Mouse (Mus musculus) embryonic facial prominence, embryonic 11.5 days (tissue): ENCODE measurements at regions not wholly inside any gene's neighbourhood (a gene's known extent, or its start where the extent isn't known, plus 50 kb on each side); places are given as distances from the start of the nearest gene placed in this dataset.

Experiments used
- ATAC-seq: fragments of 200-750 bp; cut with Nextera tagmentation; replicated peaks from 2 replicates; pipeline ENCODE4 v1.8.0; 2017; ENCODE audit warnings: low read depth; ENCODE audit not compliant: insufficient number of reproducible peaks, low FRiP score, low TSS enrichment
- DNase-seq: peaks from one replicate; pipeline ENCODE4 v3.0.0-alpha.2; 2015; ENCODE audit warnings: low spot score
- H3K27ac ChIP-seq: fragments of 300-500 bp; sonication (generic); replicated peaks from 2 replicates; pipeline ENCODE4 v1.5.1; 2014; ENCODE audit warnings: mild to moderate bottlenecking, low read depth, low read length, control low read depth
- H3K27me3 ChIP-seq: fragments of 300-500 bp; sonication (generic); 2 replicates; pipeline ENCODE4 v1.6.1; 2014; ENCODE audit warnings: mild to moderate bottlenecking, low read length, moderate library complexity, mixed read lengths; ENCODE audit not compliant: control insufficient read depth, insufficient read depth
- H3K36me3 ChIP-seq: fragments of 300-500 bp; sonication (generic); replicated peaks from 2 replicates; pipeline ENCODE4 v1.6.1; 2014; ENCODE audit warnings: low read depth, mild to moderate bottlenecking, low read length, moderate library complexity, mixed read lengths; ENCODE audit not compliant: control insufficient read depth, insufficient read depth
- H3K4me1 ChIP-seq: fragments of 300-500 bp; sonication (generic); 2 replicates; pipeline ENCODE4 v1.6.1; 2014; ENCODE audit warnings: low read length, mixed read lengths; ENCODE audit not compliant: control insufficient read depth, insufficient read depth
- H3K4me2 ChIP-seq: fragments of 300-500 bp; sonication (generic); 2 replicates; pipeline ENCODE4 v1.6.1; 2014; ENCODE audit warnings: low read depth, mild to moderate bottlenecking, control low read depth, low read length, moderate library complexity
- H3K4me3 ChIP-seq: fragments of 300-500 bp; sonication (generic); 2 replicates; pipeline ENCODE4 v1.5.1; 2014; ENCODE audit warnings: low read depth, low read length, control low read depth
- H3K9ac ChIP-seq: fragments of 300-500 bp; sonication (generic); replicated peaks from 2 replicates; pipeline ENCODE4 v1.6.1; 2014; ENCODE audit warnings: mild to moderate bottlenecking, control low read depth, low read length
- H3K9me3 ChIP-seq: fragments of 300-500 bp; sonication (generic); replicated peaks from 2 replicates; pipeline ENCODE4 v1.6.1; 2016; ENCODE audit warnings: mild to moderate bottlenecking, low read length, inconsistent platforms, mixed read lengths; ENCODE audit not compliant: control insufficient read depth
- WGBS: fragments of 180-500 bp; shearing (Covaris S2); extraction: QIAGEN DNeasy Blood & Tissue Kit; methylation state at CpG from one replicate; pipeline ENCODE4 v1.1.7; 2014; 5-methylcytosine and 5-hydroxymethylcytosine counted together

DNA sequence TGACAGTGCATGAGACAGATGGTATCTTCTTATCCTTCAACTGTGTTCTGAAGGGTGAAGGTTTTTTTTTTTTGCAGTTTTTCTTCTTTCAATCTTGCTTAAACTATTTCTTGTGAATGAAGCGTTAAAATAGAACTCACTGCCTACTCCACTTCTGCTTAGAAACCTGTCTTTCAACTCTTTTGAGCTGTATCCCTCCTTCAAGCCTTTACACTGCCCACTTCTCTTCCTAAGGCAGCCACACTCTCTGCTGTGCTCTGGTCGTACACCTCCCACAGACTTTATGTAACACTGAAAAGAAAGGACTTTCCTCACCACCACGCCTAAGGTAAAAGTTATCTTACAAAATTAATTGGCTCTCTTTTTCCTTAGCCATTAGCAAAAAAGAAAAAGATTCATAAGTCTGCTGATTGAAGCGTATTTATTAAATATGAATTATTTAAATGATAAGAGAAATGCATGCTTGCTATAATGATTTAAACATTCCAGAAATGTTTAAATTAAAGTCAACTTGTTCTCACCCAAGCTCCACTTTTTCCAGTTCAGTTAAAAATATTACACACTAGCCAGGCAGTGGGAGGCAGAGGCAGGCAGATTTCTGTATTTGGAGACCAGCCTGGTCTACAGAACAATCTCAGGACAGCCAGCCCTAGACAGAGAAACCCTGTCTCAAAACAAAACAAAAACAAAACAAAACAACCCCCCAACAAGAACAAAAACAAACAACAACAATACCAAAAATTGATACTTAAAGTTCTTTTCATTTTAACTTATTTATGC, 176.0 kb upstream of the Tom1l1 start:
- no peak overlapping the region for H3K4me2 ChIP-seq
- H3K9ac ChIP-seq: no peak overlapping the region
- H3K27ac ChIP-seq: no peak overlapping the region
- ATAC-seq (no peak), DNase-seq (no peak)
- H3K9me3 ChIP-seq: no peaks in the 10 kb centered on the region
- H3K36me3 ChIP-seq: no peaks in the 10 kb centered on the region
- 86% methylated on average over 4 of the region's 4 CpGs for WGBS
- H3K27me3 ChIP-seq: no peaks in the 10 kb centered on the region
- no peak overlapping the region for H3K4me3 ChIP-seq
- H3K4me1 ChIP-seq: no peaks in the 10 kb centered on the region

DNA sequence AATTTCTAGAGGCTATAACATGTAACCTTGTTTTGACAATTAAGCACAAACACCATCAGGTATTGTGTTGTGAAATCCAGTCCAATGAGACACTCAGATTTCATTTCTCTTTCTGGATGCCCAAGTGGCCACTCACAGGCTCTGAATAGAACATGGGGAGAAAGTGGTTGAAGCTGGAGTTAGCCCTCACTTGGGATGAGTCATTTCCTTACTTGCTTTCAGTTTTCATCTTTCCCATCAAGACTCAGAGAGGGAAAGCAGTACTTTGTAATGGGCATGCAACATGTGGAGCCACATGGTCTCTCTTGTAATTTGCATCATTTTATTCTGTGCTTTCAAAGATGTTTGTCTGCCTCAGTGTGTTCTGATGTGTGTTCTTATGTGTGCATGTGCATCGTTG, 167.6 kb upstream of the Tom1l1 start:
- no peak overlapping the region for H3K4me2 ChIP-seq

DNA sequence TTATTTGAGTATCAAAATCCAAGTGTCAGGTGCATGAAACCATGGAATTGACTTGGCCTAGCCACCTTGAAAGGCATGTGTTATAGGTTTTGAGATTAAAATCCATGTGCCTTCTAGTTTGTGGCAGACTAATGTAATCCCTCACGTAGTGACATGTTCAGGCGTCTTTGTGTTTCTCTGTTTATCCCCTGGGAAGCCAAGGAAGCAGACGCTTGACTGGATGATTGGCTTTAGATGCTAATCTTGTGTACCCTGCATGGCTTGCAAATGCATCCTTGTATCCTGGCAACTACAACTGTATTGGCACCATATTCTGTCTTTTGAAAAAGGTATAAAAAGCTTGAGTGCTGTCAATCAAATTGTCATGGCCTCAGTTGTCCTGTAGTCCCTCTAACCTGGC, 167.2 kb upstream of the Tom1l1 start:
- no peak for ATAC-seq
- Histone ChIP-seq H3K27ac (no peak overlapping the region), H3K9ac (no peak overlapping the region), H3K4me1 (no peaks in the 10 kb centered on the region), H3K4me2 (no peak overlapping the region), H3K36me3 (no peaks in the 10 kb centered on the region), H3K27me3 (no peaks in the 10 kb centered on the region), H3K4me3 (no peak overlapping the region), H3K9me3 (no peaks in the 10 kb centered on the region)
- no peak for DNase-seq
- WGBS: 73% methylated on average over 3 of the region's 3 CpGs

More for the DNA sequence above, 167.6 kb upstream of the Tom1l1 start:
- 100% methylated on average over 1 of the region's 1 CpGs for WGBS
- Histone ChIP-seq H3K9me3 (no peaks in the 10 kb centered on the region), H3K4me3 (no peak overlapping the region), H3K27ac (no peak overlapping the region), H3K9ac (no peak overlapping the region), H3K27me3 (no peaks in the 10 kb centered on the region), H3K36me3 (no peaks in the 10 kb centered on the region), H3K4me1 (no peaks in the 10 kb centered on the region)
- no peak for ATAC-seq
- no peak for DNase-seq

DNA sequence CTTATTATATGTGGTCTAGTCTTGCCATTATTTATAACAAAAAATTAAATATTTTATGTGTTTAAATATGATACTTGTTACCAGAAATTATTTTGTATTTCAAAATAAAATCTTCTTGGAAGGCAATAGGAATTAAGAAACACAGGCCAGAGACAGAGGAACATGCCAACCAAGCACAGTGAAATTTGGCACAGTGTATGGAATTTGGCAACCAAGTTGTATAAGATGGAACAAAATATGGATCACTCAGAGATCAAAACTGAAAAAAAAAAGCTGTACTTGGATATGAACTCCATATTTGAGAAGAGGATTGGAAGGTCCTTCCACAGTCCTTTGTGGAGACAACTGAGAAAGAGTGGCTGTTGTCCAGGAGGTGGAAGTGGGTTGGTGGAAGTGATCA, 163.1 kb upstream of the Tom1l1 start:
- Histone ChIP-seq H3K4me2 (no peak overlapping the region), H3K36me3 (no peaks in the 10 kb centered on the region), H3K4me3 (no peak overlapping the region), H3K27me3 (no peaks in the 10 kb centered on the region), H3K9ac (no peak overlapping the region), H3K9me3 (no peaks in the 10 kb centered on the region), H3K4me1 (no peaks in the 10 kb centered on the region), H3K27ac (no peak overlapping the region)
- ATAC-seq (no peak), DNase-seq (no peak)

DNA sequence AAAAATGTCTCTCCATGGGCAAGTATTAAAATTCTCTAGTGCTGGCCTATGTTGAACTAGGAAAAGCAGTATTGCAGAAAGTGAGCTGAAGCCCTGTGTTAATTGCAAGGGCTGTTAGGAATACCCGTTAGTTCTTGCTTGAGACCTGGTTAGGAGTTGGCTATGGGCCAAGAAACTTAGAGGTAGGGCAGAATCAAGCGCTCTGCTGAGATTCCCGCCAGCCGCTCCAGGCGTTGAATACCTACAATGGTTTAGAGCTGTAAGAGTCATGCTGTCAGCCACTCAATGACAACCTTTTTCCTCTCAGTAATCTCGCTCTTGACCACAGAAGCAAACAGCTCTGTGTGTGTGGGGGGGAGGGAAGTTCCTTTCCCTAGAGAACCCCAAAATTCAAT, 156.8 kb upstream of the Tom1l1 start:
- no peak; the same call in 1 of the 2 replicates for ATAC-seq
- Histone ChIP-seq H3K4me1 (no peaks in the 10 kb centered on the region), H3K36me3 (no peaks in the 10 kb centered on the region), H3K9ac (no peak overlapping the region), H3K4me2 (no peak overlapping the region), H3K4me3 (no peak overlapping the region), H3K27me3 (no peaks in the 10 kb centered on the region), H3K9me3 (no peaks in the 10 kb centered on the region), H3K27ac (no peak overlapping the region)
- 81% methylated on average over 6 of the region's 6 CpGs for WGBS
- peak; percentile 41 for DNase-seq

DNA sequence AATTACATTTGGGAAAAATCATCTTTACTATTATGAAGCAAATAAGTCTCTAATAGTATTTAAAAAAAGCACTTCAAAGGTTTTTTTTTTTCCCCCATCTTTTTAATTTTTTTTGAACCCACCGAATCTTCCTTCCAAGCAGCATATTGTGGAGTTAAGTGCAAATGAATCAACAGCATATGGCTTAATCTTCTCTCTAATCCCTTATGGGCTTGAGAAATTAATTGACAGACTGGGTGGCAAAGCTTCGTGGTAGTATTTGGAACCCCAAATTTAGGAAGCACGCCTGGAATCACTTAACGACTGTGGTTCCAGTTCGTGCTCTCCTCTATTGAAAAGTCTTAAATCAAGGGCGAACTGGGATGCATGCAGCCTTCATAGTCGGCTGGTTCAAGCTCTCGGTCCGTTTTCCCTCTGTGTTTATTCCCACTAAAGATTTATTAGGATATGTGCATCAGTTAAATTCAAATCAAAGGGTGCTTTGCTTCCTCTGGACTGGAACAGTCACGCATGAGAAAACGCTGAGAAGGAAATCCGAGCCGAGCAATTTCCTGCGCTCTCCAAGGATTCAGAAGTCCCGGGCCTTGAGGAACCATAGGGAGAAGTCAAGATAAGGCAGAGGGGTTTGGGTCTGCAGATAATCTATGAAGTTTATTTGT, 156.2 kb upstream of the Tom1l1 start:
- Histone ChIP-seq H3K27ac (no peak overlapping the region), H3K36me3 (no peaks in the 10 kb centered on the region), H3K4me1 (no peaks in the 10 kb centered on the region), H3K27me3 (no peaks in the 10 kb centered on the region), H3K4me3 (no peak overlapping the region), H3K9me3 (no peaks in the 10 kb centered on the region), H3K9ac (no peak overlapping the region), H3K4me2 (no peak overlapping the region)
- 67% methylated on average over 15 of the region's 15 CpGs for WGBS
- DNase-seq (peak; percentile 31), ATAC-seq (no peak)

DNA sequence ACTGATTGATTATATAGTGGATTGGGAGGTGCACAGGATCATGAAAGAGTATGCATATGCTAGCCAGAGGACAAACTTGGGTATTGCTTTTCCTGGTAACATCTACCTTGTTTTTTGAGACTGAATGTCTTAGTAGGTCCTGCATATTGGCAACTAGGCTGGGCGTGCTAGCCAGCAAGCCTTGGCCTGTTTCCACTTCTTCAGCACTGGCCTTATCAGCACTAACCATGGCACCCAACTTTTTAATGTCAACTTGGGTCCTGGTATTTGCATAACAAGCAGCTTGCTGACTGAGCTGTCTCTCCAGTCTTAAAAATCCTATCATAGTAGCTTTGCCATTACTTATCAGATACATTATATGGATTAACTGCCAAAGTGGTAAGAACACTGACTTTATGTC, 150.0 kb upstream of the Tom1l1 start:
- ATAC-seq: no peak
- H3K9ac ChIP-seq: no peak overlapping the region
- H3K4me1 ChIP-seq: no peaks in the 10 kb centered on the region
- 88% methylated on average over 1 of the region's 1 CpGs for WGBS
- H3K4me2 ChIP-seq: no peak overlapping the region
- no peaks in the 10 kb centered on the region for H3K36me3 ChIP-seq
- H3K27ac ChIP-seq: no peak overlapping the region
- no peak overlapping the region for H3K4me3 ChIP-seq
- no peaks in the 10 kb centered on the region for H3K27me3 ChIP-seq
- no peak for DNase-seq
- no peaks in the 10 kb centered on the region for H3K9me3 ChIP-seq

DNA sequence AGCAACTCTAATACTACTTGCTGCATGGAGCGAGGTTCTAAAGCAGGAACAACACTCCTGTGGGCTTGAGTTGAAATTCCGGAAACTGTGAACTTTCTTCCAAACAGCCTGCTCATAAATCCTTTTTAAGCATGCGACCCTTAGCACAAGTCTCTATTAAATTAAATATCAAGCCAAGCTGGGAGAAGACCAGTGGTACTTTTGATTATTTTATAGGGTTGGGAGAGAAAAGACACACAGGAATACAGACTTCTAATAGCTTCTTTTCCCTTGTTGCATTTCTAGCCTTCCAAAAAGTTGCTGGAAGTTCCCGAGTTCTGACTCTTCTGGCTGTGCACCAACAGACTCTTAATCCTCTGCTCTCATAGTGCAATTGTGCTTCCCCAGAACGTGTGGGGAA, 136.6 kb upstream of the Tom1l1 start:
- no peak for ATAC-seq

More for the DNA sequence above, 136.6 kb upstream of the Tom1l1 start:
- Histone ChIP-seq H3K9ac (no peak overlapping the region), H3K36me3 (no peaks in the 10 kb centered on the region), H3K4me3 (no peak overlapping the region), H3K4me2 (no peak overlapping the region), H3K9me3 (no peaks in the 10 kb centered on the region), H3K27ac (no peak overlapping the region), H3K27me3 (no peaks in the 10 kb centered on the region), H3K4me1 (no peaks in the 10 kb centered on the region)
- WGBS: 74% methylated on average over 5 of the region's 5 CpGs
- no peak for DNase-seq
